ENCODE assay signal across 8 mouse cellular contexts in the genomic region with DNA sequence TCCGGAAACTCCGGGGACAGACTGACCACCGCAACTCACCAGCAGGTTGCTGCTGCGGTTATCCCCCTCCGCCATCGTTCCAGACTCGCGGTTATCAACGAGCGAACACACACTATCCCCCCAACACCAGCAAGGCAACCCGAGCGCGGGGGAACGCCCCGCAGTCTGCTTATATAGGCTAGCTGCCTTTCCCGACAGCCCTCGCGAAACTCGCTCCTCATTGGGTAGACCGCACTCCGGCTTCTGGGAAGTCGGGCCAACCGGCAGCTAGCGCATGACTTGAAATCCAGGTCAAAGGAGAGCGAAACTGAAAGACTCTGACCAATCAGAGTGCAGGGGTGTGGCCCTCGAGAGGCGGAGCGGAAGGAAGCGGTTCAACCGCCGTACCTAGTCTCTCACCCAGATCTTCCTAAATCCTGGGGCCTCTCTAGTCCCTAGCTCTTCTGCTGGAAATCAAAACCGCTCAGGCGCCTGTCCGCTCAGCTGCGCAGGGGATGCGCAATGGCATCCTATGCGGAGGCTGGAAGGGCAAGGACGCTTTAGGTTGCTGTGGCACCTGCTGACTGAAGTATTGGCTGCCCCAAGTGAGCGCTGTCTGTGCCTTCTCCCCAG. TPM values are rescaled to one million over a fixed set of nuclear protein-coding genes. Genes with fewer than 3 reads are reported as not detected.
DNase-seq lines count a peak whose midpoint lies in the region; ATAC-seq lines count a peak whose summit lies in the region.

TSS of gene Arl6ip1 (minus strand) at position 233 of the 612 bp plus-strand sequence.

- DNase-seq in adipocyte (ENCODE audit: low spot score), result peak; percentile 83
- peak; percentile 98 for DNase-seq in embryo, embryonic 10 days (ENCODE audit: low spot score)
- peak; percentile 90 for DNase-seq in gastrocnemius, postnatal 10 days
- peak; percentile 98 for DNase-seq in induced T-regulatory cell, adult 2 months (ENCODE audit: low read depth)
- DNase-seq in left cerebral cortex, adult 9 months (ENCODE audit: low spot score in 2 of 2), result peak; percentile 96 to 98
- DNase-seq in right cerebral cortex, postnatal 14 days, result peak; percentile 94
- DNase-seq in urinary bladder, postnatal 36 days (ENCODE audit: low spot score in 2 of 2), result peak; percentile 92 to 97

- ATAC-seq in megakaryocyte progenitor cell, adult 5-6 weeks (replicated peaks; ENCODE audit: poor library complexity), result peak; percentile 89

RNA-seq across cellular contexts. Expression of gene Arl6ip1, which starts in this region (rescaled TPM):
- total RNA-seq in gastrocnemius, postnatal 10 days (2021), result 10 to 100 TPM; 31.4 to 35.8 TPM
- 231 and 246 TPM in 2 replicates for total RNA-seq in megakaryocyte progenitor cell, adult 5-6 weeks (2015)
- 214 and 220 TPM in 2 replicates for total RNA-seq in megakaryocyte progenitor cell, adult 5-6 weeks (2017)

Comparison
In these comparisons a context has a peak if more than half of its experiments do, and no peak if none do; other contexts are left out.
1. Peak in every context shown above with its lines: DNase-seq and ATAC-seq.
2. RNA of gene Arl6ip1 (total RNA-seq): 214 to 246 TPM in megakaryocyte progenitor cell, adult 5-6 weeks; 31.4 to 35.8 TPM in gastrocnemius, postnatal 10 days; every median in the first group is over 4 times any median in the second.